Mouse (Mus musculus): ENCODE measurements around the gene Npm3. TPM values are rescaled to one million over a fixed set of nuclear protein-coding genes. Genes with fewer than 3 reads are reported as not detected.

Gene Npm3
- 1 to 10 TPM; 6.1 to 7.4 TPM for total RNA-seq (2021)
- long read RNA-seq, experiment 1, result 0 reads
- long read RNA-seq, experiment 2, result 0 reads

DNA sequence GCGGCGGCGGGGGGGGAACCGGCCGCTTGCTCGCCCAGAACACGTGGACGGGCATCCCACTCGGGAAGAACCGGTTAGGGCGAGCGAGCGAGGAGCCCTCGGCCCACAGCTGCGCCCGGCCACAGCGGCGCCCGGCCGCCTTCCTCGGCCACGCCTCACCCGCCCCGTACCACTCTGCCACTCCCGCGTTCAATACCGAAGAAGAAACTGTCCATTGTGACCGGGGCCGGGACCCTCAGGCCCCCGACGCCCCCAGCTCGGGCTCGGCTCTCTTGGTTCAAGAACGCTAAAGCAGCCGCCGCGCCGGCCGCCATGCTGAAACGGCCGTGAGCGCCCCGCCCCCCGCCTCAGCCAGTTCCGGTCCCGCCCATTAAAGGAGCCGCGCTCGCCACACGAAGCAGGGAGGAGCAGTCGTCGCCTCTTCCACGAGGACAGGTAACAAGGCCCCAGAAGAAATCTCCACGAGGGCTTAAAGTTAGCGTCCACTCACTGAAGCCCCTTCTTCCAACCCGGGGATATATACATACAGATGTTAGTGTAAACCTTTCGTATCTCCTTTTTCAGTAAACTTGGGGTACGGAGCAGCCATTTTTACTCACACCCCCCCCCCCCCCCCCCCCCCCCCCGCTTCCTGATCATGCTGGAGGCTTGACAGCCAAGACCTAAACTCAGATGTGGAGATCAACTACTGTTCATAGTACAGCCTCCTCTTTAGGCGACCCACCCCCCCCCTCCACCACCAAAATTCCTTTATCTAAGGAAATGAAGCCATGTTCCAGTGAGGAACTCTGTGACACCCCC lies at the start of gene Npm3:
Gene Npm3, minus strand, starts transcription at position 349 of the 801 bp plus-strand sequence.
- peak; percentile 74 to 82 for DNase-seq (ENCODE audit: low spot score in 2 of 2)

DNA sequence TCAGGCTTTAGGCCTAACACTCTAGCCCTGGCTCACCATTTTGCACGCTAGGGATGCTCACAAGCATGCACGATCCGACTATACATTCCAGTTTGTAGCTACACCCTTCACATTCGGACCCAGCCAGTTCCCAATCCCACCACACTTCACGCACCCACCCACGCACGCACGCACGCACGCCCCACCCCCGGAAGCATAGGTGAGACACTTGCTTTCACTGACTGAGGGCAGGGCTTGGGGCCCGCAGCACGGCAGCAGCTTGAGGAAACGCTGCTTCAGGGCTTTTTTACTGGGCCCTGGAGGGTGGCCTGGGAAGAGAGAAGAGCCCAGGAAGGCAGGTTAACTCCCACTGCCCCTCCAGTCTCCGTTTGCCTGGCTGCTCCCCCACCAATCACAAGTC lies 47.5 kb upstream of the Npm3 start:
- no peak for DNase-seq (ENCODE audit: low spot score in 2 of 2)

DNA sequence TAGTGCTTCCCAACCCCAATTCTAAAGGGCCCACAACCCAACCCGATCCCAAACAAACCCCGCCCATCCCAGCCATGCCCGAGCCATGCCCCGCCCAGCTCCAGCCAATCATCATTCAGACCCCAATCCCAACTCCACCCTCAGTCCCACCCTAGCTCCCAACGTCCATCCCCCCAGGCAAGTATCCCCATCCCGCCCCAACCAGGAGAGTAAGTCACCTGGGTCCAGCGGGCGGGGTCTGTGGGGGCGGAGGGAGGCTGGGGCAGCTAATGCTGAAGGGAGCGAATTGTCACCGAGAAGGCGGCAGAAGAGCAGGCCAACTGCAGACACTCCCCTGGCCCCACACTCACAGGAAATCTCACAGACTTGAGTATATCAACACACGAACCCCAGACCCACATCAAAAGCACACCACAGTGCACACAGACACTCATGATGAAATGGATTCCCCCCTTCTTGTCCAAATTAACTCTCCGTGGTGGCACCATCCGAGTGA lies 46.7 kb upstream of the Npm3 start:
- no peak for DNase-seq (ENCODE audit: low spot score in 2 of 2)

- DNase-seq (ENCODE audit: low spot score in 2 of 2), result no peak
Measured at GRCm38 (mm10) chr19:45795406-45795944, 46.1 kb upstream of the Npm3 start.

- no peak for DNase-seq (ENCODE audit: low spot score in 2 of 2)
Measured at GRCm38 (mm10) chr19:45794718-45795117, 45.3 kb upstream of the Npm3 start.

DNA sequence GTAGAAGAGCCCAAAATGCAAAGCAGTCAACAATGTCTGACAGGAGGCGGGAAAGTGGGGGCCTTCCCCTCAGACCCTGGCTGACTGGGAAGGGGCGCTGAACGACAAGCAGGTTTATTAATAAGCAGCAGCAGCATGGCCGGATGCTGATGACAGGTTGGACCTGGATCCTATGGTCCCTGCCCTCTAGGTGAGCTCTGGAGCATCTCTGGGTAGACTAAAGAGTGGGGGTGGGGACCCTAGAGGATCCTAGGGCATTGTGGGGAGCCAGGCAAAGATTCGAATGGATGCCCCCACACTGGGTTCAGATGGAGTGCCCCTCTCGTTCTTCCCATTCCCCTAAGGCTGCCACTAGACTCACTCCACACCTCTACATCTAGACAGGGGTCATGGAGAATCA lies 43.0 kb upstream of the Npm3 start:
- DNase-seq (ENCODE audit: low spot score in 2 of 2), result no peak

GRCm38 (mm10) chr19:45789888-45790874 lies 40.8 kb upstream of the Npm3 start:
- DNase-seq (ENCODE audit: low spot score in 2 of 2), result no peak

DNA sequence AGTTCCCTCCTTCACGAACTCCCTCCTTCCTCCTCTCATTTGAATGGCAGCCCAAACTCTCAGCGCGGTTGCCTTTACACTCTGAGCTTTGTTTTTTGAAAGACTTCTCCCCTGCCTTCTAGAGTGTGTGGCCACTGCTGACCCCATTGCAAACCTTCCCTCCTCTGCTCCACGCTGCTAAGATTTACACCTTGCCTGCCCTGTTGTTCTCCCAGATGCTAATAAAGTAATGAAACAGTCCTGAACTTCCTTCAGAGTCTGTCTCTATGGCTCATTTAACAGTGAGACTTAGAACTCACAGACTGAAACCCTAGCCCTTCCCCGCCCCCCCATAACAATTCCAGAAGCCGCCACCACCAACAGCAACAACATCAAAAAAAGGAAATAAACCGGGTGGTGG lies 40.0 kb upstream of the Npm3 start:
- no peak for DNase-seq (ENCODE audit: low spot score in 2 of 2)

DNA sequence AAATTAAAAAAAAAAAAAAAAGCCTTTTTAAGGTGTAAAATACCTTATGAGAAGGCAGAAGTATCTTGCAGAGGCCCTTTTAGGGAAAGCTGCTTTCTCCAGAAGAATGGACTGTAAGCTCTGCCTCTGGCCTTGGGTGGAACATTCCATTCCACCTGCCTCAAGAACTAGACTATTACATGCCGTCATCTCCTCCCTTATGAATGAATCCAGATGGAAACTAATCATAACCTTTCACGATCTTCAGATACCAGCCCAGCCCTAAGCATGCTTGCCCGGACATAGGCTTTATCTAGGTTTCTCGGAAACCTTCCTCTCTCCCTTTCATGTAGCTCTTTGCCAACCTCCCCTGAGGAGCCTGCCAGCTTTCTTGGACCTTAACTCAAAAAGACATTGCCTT lies 38.9 kb upstream of the Npm3 start:
- DNase-seq (ENCODE audit: low spot score in 2 of 2), result no peak

DNA sequence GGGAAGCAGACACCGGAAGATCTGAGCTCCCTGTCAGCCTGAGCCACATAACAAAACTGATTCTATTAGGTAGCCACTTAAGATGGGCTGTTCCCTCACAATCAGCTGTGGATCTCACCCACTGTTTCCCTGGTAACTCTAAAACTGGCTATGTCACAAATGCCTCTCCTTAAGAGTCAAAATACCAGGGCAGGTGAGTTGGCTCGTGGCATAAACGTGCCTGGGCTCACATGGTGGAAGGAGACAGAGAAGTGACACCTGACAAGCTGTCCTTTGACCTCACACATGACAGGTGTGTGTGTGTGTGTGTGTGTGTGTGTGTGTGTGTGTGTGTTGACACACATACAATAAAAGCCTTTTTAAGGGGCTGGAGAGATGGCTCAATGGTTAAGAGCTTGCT lies 38.1 kb upstream of the Npm3 start:
- DNase-seq (ENCODE audit: low spot score in 2 of 2), result no peak

DNA sequence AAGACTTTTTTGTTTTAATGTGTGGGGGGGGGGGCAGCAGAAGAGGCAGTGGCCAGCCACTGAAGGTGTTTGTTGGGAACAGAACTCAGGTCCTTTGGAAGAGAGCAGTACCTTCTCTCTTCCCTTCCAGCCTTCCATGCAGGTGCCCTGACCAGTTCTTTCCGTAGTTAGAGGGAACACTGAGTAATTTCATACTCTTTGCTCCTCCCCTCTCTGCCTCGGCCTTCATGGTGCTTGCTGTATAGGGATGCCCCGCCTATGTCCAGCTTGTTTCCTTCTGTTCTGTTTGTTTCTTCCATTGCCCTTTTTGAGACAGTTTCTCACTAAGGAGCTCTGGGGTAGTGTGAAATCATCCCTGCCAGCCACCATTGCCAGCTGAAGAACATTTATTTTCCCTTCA lies 36.1 kb upstream of the Npm3 start:
- no peak for DNase-seq (ENCODE audit: low spot score in 2 of 2)

DNA sequence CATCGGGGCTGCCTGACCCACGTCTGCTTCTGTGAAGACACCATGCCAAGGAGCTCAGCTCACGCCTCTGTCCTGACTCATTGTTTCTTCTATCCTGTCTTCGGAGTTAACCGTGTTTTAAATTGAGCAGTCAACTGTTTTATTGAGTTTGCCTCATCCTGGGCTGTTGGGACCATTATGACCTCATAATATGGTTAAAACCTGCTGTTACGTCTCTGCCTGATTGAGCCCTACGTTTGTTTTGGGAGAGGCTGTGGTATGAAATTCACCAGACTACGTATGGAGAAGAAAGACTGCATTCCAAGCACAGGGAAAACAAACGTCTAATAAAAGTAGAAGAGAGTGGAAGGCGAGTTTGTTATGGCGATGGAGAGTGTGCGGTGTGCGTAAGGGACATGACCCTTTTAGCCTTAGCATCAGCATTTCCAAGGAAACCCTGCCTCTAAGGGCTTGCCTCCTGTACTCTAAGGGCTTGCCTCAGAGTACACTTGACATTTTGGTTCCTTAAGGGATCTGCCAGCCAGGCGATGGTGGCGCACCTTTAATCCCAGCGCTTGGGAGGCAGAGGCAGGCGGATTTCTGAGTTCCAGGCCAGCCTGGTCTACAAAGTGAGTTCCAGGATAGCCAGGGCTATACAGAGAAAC lies 34.7 kb upstream of the Npm3 start:
- no peak for DNase-seq (ENCODE audit: low spot score in 2 of 2)

GRCm38 (mm10) chr19:45783181-45783932 lies 34.0 kb upstream of the Npm3 start, which contains the start of gene Mgea5:
Mgea5 (minus strand) TSS chr19:45783837.
- DNase-seq (ENCODE audit: low spot score in 2 of 2), result peak; percentile 98

DNA sequence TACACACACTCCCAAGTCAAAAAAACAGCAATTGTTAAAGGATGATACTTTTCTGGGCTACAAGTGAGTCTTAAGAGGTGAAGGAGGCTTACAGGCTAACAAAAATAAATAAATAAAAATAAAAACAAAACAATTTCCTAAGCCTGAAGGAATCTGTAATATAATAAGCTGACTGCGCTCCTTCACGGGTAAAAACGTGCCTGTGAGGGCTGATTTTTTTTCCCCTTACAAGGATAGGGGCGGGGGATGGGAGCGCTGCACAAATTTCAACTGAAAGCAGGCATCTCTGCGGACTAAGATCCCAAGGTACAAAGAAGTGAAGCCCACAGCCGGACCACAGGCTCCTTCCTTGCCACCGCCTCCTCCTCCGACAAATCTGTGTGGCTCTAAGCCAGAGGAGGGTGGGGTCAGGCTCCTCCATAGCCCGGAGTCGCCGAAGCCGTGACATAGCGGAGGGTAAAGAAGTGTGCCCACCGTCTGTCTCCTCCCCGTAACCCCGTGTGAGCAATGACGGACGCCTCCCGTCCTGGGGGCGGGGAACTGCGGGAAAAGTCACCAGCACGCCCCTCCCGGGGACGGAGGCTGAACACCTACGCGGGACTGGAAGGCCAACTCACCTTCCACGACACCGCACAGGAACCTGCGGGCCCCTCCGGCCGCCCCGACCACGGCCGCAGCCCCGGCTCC lies 33.1 kb upstream of the Npm3 start:
- DNase-seq (ENCODE audit: low spot score in 2 of 2), result peak; percentile 45 to 54

DNA sequence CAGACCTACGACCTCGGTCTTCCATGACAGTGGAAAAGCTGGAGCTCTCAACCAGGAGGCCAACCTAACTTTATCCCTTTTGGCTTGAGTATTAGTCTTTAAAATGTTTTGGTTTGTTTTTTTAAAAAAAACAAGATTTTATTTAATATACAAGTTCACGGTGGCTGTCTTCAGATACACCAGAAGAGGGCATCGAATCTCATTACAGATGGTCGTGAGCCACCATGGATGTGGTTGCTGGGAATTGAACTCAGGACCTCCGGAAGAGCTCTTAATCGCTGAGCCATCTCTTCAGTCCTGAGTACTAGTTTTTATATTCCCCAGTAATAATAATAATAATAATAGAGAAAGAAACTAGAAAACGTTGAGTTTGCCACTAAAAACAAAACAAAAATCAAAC lies 32.3 kb upstream of the Npm3 start:
- no peak for DNase-seq (ENCODE audit: low spot score in 2 of 2)

DNA sequence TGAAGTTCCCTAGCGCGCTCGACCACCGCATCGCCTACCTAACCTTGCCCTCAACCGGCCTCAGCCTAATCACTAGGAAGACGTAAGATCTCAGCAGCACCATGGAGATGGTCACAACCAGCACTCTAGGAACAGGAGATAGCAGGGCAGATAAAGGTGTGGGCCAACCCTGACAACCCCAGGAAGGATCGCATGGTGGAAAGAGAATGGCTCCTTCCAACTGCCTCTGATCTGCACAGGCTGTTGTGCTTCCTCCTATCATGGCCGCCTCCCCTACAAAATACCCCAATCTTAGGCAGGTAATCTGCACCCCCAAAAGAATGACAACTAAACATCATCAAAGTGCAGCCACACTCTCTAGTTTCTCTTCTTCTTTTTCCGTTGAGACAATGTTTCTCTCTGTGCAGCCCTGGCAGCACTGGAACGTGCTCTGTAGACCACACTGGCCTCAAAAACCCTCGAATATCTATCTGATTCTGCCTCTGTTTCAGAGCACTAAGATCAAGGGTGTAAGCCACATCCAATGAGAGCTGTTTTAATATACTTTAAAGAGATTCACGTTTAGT lies 31.0 kb upstream of the Npm3 start:
- no peak for DNase-seq (ENCODE audit: low spot score in 2 of 2)

- DNase-seq (ENCODE audit: low spot score in 2 of 2), result peak; percentile 31 to 48
Measured at GRCm38 (mm10) chr19:45775486-45775885, 26.1 kb upstream of the Npm3 start.

DNA sequence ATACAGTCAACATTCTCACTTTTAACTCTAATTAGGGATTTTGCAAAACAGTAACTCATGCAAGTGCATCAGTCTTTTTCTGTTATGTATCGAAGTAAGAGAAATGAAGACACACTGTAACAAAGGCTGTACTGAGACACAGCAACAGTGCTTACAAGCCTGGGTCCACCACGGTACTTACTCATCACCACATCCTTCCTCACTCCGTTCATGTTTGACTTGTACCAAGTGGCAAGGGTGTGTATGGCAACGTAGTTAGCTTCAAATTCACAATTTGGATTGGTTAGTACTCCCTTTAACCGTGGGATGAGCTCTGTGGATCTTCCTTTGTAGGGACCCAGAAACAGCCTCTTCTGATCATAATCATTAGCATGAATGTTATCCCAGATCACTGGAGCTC lies 22.1 kb upstream of the Npm3 start:
- DNase-seq (ENCODE audit: low spot score in 2 of 2), result no peak

GRCm38 (mm10) chr19:45760810-45761209 lies 11.4 kb upstream of the Npm3 start:
- no peak for DNase-seq (ENCODE audit: low spot score in 2 of 2)

Measured in left cerebral cortex, adult 18-20 months (tissue).